Mouse (Mus musculus) layer of hippocampus, postnatal 36 days (tissue): ENCODE data around the gene Gm10354. TPM values are rescaled to one million over a fixed set of nuclear protein-coding genes. Genes with fewer than 3 reads are reported as not detected.
"Not testable (repeated sequence)": the region's sequence is repeated elsewhere in the genome, so short reads cannot be mapped to it uniquely, and the experiment has no call there.

Experiments
- DNase-seq, 2 experiments: peaks; one replicate each; pipeline ENCODE4 v3.0.0; 2022
- total RNA-seq, 2 experiments: library from RNA; stranded (reverse); gene quantifications; 2 replicates each; pipeline ENCODE4 v1.2.3; 2021

Gene Gm10354
- total RNA-seq, 2 experiments from 2014 or later, result not detected

- not testable (repeated sequence) for DNase-seq
These were observed 22.6 kb downstream of the Gm10354 start for GRCm38 (mm10) chr5:14955928-14956706.

GRCm38 (mm10) chr5:14953587-14953986 is 25.1 kb downstream of the Gm10354 start:
- DNase-seq, result not testable (repeated sequence)

GRCm38 (mm10) chr5:14952749-14953148 is 26.0 kb downstream of the Gm10354 start:
- not testable (repeated sequence) for DNase-seq

GRCm38 (mm10) chr5:14951822-14952221 is 26.9 kb downstream of the Gm10354 start:
- not testable (repeated sequence) for DNase-seq

- DNase-seq, result not testable (repeated sequence)
These were observed 31.1 kb downstream of the Gm10354 start for GRCm38 (mm10) chr5:14947482-14948198.

- not testable (repeated sequence) for DNase-seq
These were observed 33.2 kb downstream of the Gm10354 start for GRCm38 (mm10) chr5:14945524-14945923.

- DNase-seq, result not testable (repeated sequence)
These were observed 37.7 kb downstream of the Gm10354 start for GRCm38 (mm10) chr5:14941043-14941442.

GRCm38 (mm10) chr5:14938329-14938728 is 40.4 kb downstream of the Gm10354 start, which contains the start of gene Speer4e:
Speer4e (minus strand) TSS chr5:14938429.
- DNase-seq, result not testable (repeated sequence)

GRCm38 (mm10) chr5:14933721-14934120 is 45.0 kb downstream of the Gm10354 start:
- DNase-seq, result not testable (repeated sequence)

- DNase-seq, result not testable (repeated sequence)
These were observed 51.7 kb downstream of the Gm10354 start for GRCm38 (mm10) chr5:14927047-14927446.

Other genes with a start within 250 kb of the Gm10354 start
- not detected for gene Gm9758, start 64.0 kb downstream of the Gm10354 start, total RNA-seq
- gene Speer4e, start 40.5 kb downstream of the Gm10354 start, total RNA-seq, result not detected
- gene Gm17019, start 54.1 kb upstream of the Gm10354 start, total RNA-seq, result not detected